Mouse (Mus musculus) naive thymus-derived CD4-positive, alpha-beta T cell, adult 2 months (primary cell): ENCODE results near the gene Jph2.

ENCODE experiments used
- DNase-seq: peaks from one replicate; pipeline ENCODE4 v3.0.0-alpha.2; 2011; ENCODE audit warnings: low read depth

Gene Jph2

DNA sequence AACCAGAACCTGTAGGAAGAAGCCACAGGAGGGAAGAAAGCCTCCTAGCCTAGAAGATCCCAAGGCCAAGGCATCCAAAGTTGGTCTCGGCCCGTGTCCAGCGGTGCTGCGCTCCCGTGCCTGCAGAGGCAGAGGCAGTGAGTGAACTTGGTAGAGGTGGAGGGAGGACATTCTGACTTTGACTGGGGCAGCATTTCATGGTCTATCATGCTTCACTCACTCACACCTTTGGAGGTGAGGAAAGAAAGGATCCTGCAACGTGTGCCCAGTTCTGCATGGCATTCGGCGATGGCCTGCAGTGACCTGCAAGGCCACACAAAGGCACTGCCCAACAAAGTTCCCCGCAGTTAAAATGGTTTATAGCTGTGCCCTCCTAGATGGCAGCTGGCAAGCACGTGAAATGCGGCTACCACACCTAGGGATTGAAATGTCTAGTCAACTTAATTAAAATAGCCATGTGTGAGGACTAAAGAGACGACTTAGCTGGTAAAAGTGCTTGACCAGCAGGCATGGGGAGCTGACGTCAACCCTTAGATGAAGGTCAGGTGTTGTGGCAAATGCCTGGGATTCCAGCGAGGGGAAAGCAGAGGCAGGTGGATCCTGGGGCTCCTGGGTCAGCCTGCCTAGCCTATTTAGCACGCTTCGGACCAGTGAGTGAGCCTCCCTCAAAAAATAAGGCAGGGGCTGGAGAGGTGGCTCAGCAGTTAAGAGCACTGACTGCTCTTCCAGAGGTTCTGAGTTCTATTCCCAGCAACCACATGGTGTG, 36.8 kb downstream of the Jph2 start:
- DNase-seq: no peak

GRCm38 (mm10) chr2:163359253-163359652, 38.5 kb downstream of the Jph2 start:
- no peak for DNase-seq

- no peak for DNase-seq
These were observed 39.1 kb downstream of the Jph2 start for GRCm38 (mm10) chr2:163358662-163359061.

- DNase-seq: no peak
These were observed 41.5 kb downstream of the Jph2 start for GRCm38 (mm10) chr2:163356113-163356840.

DNA sequence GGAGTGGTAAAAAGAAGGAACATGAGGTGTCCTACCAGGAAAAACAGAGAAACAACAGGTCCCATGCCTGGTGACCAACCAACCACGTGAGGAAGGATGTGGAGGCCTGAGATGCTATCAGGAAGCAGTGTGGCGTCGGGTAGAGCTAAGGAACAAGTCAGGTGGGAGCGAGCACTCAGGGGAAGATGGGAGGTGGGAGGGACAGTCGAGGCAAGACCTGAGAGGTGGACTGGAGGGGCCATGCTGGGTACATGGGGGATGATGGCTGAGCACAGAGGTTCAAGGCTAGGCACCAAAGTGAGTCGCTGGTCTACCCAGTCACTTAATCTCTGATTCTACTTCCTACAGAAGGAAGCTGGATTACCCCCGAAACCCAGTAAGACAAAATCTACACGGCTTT, 42.1 kb downstream of the Jph2 start:
- DNase-seq: no peak

DNA sequence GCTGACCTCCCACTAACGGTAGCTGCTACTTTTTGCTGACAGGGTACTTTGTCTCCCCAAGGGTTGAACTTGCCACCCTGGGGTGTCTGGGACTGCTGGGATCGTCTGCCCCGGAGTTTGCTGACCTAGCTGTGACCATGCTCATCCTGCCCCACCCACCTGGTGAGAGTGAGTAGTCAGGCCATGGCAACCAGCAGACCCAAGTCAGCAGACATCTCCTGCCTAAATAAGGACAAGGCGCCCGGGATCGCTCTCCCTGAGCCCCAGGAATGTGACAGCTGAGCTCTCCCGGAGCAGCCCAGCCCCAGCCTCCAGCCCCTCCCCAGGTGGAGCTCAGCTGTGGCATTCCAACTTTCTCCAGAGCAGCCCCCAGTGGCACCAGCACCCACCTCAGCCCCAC, 44.1 kb downstream of the Jph2 start:
- DNase-seq: no peak

DNA sequence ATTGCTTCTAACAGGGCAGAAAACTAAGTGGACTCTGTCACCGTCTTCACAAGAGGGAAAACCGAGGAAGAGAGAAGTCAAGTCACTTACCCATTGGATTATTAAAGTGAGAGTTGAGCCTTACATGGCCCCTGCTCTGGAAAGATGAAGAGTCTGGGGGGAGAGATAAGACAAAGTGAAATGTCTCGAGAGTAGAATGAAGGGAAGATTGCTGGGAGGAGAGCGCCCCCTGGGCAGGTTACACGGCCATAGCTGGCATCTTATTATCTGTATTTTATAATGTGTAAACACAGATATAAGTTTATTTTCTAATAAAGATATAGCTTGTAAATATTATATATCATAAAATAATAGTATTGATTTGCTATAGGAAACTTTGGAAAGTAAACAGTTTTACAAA, 47.4 kb downstream of the Jph2 start:
- peak; percentile 10 for DNase-seq

DNA sequence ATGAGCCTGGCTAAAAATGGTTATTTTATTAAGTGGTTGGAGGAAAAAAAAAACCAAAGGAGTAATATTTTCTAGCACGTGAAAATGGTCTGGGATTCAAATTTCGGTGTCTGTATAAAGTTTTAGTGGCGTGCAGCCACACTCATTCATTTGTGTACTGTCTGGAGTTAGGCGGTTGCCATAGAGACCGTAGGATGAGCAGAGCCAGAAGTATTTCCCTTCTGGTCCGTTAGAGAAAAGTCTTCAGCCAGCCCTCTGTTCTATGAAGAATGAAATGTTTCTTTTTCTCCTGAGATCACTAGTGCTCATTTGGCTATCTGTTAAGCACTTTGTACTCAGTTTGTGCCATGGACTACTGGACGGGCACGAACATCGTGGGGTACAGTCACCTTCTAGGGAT, 48.4 kb downstream of the Jph2 start:
- DNase-seq: no peak

GRCm38 (mm10) chr2:163348677-163349076, 49.1 kb downstream of the Jph2 start:
- DNase-seq: no peak

- DNase-seq: no peak
These were observed 50.1 kb downstream of the Jph2 start for GRCm38 (mm10) chr2:163347517-163348184.

- no peak for DNase-seq
These were observed 51.3 kb downstream of the Jph2 start for GRCm38 (mm10) chr2:163346497-163346896.

- no peak for DNase-seq
These were observed 52.7 kb downstream of the Jph2 start for GRCm38 (mm10) chr2:163344976-163345660.

DNA sequence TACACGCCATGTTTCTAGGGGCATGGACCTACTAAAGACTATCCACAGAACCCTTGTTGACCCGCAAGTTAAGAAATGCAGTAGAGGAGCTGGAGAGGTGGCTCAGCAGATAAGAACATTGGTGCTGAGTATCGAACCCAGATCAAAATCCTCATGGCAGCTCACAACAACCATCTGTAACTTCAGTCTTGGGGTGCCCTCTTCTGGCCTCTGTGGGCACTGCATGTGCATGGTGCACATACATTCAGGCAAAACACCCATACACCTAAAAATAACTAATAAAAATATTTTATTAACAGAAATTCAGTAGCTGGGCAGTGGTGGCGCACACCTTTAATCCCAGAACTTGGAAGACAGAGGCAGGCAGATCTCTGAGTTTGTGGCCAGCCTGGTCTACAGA, 54.1 kb downstream of the Jph2 start:
- DNase-seq: peak; percentile 27

DNA sequence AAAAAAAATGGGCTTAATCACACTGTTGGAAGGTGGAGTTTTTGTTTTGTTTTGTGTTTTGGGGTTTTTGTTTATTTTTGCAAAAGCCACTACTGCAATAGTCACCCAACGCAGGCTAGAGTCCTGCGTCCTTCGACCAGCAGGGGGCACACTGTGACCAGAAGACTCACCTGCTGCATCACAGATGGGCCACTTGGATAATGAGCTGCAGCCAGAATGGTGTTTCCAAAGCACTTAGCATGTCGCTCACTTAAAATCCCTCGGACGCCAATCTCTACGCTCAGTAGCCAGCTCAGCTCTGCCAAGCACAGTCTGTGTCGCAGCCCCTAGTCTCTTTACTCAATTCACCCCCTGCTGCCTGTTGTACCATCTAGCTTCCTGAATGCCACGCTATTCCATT, 57.5 kb downstream of the Jph2 start:
- DNase-seq: peak; percentile 47

DNA sequence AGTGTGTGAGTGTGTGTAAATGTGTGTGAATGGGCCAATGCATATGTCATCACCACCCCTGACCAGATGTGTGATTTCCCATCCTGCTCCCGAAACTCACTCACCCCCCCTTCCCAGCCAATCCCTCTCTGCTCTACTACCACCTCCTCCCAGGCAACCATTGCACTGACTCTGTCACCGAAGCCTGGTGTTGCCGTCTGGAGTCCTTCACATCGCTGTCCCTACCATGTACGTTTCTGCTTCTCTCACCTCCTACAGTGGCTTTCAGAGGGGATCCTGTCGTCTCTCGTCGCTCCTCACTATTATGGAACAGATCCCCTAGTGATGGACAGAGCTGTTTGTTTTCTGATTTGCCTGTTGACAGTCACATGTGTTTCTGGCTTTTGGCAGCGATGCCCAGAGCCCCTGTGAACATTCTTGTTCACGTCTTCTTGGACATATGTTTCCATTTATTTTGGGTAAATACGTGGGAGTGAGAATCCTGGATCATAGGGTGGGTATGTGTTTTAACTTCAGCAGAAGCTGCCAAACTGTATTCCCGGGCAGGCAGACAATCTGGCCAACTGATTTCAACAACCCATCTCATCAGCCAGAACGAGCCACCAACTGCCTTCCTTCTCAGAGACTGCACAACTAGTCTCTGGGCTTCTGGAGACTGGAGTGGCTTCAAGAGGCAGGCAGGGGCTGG, 65.3 kb downstream of the Jph2 start:
- DNase-seq: no peak

DNA sequence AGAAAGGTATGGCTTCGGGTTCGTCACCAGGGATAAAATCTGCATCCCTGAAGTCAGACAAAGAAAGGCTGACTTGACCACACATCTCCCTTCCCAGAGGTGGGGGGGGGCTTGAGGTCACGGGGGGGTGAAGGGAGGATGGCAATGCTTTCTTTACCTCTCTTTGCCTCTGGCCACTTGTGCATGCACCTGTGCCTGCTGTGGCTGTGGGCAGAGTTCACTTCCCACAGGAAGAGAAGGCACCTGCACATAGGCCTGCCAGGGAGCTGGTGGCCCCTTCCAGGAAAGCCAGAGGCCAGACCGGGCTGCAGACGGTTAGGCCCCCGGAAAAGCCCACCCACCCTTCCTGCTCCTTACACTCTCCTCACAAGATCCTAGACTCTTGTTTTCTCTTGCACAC, 66.4 kb downstream of the Jph2 start:
- DNase-seq: no peak

DNA sequence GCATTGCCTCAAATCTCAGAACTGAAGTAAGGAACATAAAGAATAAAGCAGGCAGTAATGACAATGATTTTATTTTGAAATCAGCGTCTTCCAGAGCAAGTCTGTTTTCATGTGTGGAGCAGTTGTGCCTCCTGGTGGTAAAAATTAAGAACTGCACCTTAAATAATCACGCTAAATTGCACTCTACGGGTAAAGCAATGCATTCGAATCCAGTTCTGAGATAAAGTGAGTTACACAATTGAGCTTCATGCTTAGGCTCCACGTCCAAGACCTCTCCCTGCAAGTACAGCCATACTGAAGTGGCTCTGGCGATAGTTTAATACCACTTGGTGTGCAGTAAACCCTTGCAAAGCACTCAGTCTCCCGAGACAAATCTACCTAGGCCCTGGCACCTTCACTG, 67.1 kb downstream of the Jph2 start:
- peak; percentile 79 for DNase-seq

DNA sequence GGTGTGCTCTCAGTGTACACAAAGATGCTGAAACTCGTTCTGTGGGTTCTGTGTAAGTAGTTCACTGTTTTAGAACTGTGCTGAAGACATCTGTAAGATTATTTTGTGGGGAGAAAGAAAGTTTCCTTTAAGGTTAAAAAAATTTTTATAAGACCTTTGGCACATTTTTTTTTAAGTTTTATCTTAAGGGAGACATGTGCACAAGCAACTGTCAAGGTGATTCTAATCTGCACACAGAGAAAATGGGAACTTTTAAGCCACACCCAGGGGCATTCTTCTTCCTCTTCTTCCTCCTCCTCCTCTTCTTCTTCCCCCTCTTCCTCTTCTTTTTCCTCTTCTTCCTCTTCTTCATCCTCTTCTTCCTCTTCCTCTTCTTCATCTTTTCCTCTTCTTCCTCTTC, 74.6 kb downstream of the Jph2 start:
- DNase-seq: no peak

DNA sequence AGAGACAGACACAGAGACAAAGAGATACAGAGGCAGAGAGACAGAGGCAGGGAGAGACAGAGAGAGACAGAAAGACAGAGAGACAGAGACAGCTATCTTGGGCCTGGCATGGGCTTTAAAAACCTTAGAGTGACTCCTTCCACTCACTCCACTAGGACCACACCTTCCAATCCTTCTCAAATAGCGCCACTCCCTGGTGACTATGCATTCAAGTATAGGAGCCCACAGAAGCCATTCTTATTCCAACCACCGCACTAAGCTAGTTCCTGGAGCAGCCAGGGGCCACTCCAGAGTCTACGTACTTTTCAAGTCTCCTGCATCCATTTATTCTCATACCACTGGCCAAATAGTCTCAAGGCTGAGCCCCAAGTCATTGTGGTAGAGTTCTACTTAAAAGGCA, 79.0 kb downstream of the Jph2 start:
- DNase-seq: no peak

DNA sequence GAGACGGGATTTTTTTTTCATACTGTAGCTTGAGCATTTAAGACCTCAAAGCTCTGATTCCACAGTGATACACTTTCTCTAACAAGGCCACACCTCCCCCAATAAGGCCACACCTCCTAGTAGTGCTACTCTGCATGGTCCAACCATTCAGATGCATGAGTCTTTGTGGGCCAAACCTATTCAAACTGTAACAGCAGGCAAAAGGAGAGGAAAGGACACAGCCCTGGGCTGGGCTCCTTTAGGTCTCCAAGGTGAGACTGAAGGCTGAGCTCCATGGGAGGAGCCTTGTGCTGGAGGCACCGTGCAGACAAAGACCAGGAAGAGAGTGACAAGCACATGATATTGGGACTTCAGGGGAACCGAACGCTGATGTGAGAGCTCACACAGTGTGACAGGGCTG, 80.5 kb downstream of the Jph2 start:
- DNase-seq: no peak

GRCm38 (mm10) chr2:163310163-163310688, 87.6 kb downstream of the Jph2 start:
- no peak for DNase-seq

GRCm38 (mm10) chr2:163309376-163309775, 88.4 kb downstream of the Jph2 start:
- no peak for DNase-seq
